Comparison of ENCODE assay signal across 15 mouse cellular contexts in genomic region chr16:40627159-40627558, GRCm38 (mm10).
"Had no signal": no experiment of that assay in that cellular context is flagged by ENCODE, and none has a peak within 500 bp of the region (broad histone marks: within the 10 kb centered on the region; RNA-seq: fewer than 3 reads in every experiment).

No protein-coding gene starts in this region.

- H3K9ac ChIP-seq: lung, embryonic 14.5 days; midbrain, embryonic 13.5 days; midbrain, embryonic 15.5 days; neural tube, embryonic 12.5 days; stomach, embryonic 15.5 days had no signal

- H3K36me3 ChIP-seq: midbrain, embryonic 13.5 days; midbrain, embryonic 15.5 days; neural tube, embryonic 12.5 days; stomach, embryonic 15.5 days had no signal

- H3K4me2 ChIP-seq: lung, embryonic 14.5 days; midbrain, embryonic 11.5 days; midbrain, embryonic 13.5 days; midbrain, embryonic 15.5 days; neural tube, embryonic 12.5 days; stomach, embryonic 15.5 days had no signal

- H3K27me3 ChIP-seq: megakaryocyte, embryonic 14.5 days; midbrain, embryonic 13.5 days; midbrain, embryonic 15.5 days; neural tube, embryonic 12.5 days; stomach, embryonic 15.5 days had no signal

- H3K4me1 ChIP-seq: megakaryocyte, embryonic 14.5 days; midbrain, embryonic 13.5 days; midbrain, embryonic 15.5 days; neural tube, embryonic 12.5 days; stomach, embryonic 15.5 days had no signal

- H3K27ac ChIP-seq: midbrain, embryonic 13.5 days; midbrain, embryonic 15.5 days; neural tube, embryonic 12.5 days; stomach, embryonic 15.5 days; stomach, postnatal 0 days had no signal

- ATAC-seq: midbrain, embryonic 13.5 days; midbrain, embryonic 15.5 days had no signal

- DNase-seq: lung, adult 18-20 months; lung, embryonic 14.5 days; lung, postnatal 10 days; lung, postnatal 4 days; right cerebral cortex, postnatal 14 days; thymus, adult 2 months; thymus, postnatal 25 days; thymus, postnatal 4 days had no signal

- H3K9me3 ChIP-seq: megakaryocyte, embryonic 14.5 days; midbrain, embryonic 13.5 days; midbrain, embryonic 15.5 days; neural tube, embryonic 12.5 days; stomach, embryonic 15.5 days had no signal

- H3K4me3 ChIP-seq: megakaryocyte, embryonic 14.5 days; midbrain, embryonic 13.5 days; midbrain, embryonic 15.5 days; neural tube, embryonic 12.5 days; stomach, embryonic 15.5 days had no signal
